Mouse (Mus musculus) ES-E14 (cell line): ENCODE data around the gene S100a2. TPM values are rescaled to one million over a fixed set of nuclear protein-coding genes. Genes with fewer than 3 reads are reported as not detected.
A peak's percentile ranks its signal among the peaks of the same experiment; 100 is the strongest.

Experiments
- DNase-seq: peaks from one replicate; pipeline ENCODE4 v3.0.0-alpha.2; 2013; ENCODE audit warnings: low read depth, low spot score
- H3K27ac ChIP-seq: 2 replicates; pipeline ENCODE4 v1.5.1; 2012; ENCODE audit warnings: low read depth, mild to moderate bottlenecking, low read length, moderate library complexity, mixed read lengths; ENCODE audit not compliant: poor library complexity, insufficient read depth, severe bottlenecking
- H3K36me3 ChIP-seq: 2 replicates; pipeline ENCODE4 v1.6.1; 2012; ENCODE audit warnings: mild to moderate bottlenecking, low read length, moderate library complexity, mixed read lengths; ENCODE audit not compliant: control insufficient read depth, poor library complexity, insufficient read depth, severe bottlenecking
- H3K4me1 ChIP-seq, 2 experiments: fragments of 150-350 bp in 1 of 2; sonication (generic) in 1 of 2; 2 replicates each; pipeline ENCODE4 v1.6.1; 2012; ENCODE audit warnings: low read length in 2 of 2, mild to moderate bottlenecking in 1 of 2, mixed read lengths in 1 of 2; ENCODE audit not compliant: control insufficient read depth in 2 of 2, insufficient read depth in 2 of 2, poor library complexity in 1 of 2
- H3K4me3 ChIP-seq, 2 experiments: fragments of 150-350 bp in 1 of 2; sonication (generic) in 1 of 2; 2 replicates each; pipeline ENCODE4 v1.5.1; 2012; ENCODE audit warnings: low read length in 2 of 2, low read depth in 1 of 2, mild to moderate bottlenecking in 1 of 2, mixed read lengths in 1 of 2; ENCODE audit not compliant: insufficient read depth in 1 of 2, poor library complexity in 1 of 2, severe bottlenecking in 1 of 2
- H3K9ac ChIP-seq: 2 replicates; pipeline ENCODE4 v1.6.1; 2012; ENCODE audit warnings: low read depth, mild to moderate bottlenecking, low read length, mixed read lengths; ENCODE audit not compliant: poor library complexity, insufficient read depth, severe bottlenecking
- H3K9me3 ChIP-seq: fragments of 150-350 bp; sonication (generic); 2 replicates; pipeline ENCODE4 v1.6.1; 2012; ENCODE audit warnings: low read depth, mild to moderate bottlenecking, low read length; ENCODE audit not compliant: control insufficient read depth, insufficient read depth
- CHD2 ChIP-seq: IDR thresholded peaks from 2 replicates; pipeline ENCODE4 v1.6.1; 2014; ENCODE audit warnings: mild to moderate bottlenecking, low read depth, low read length, inconsistent platforms
- HCFC1 ChIP-seq: IDR thresholded peaks from 2 replicates; pipeline ENCODE4 v1.6.1; 2012; ENCODE audit warnings: low read length, inconsistent platforms, borderline replicate concordance; ENCODE audit not compliant: insufficient read depth
- MAFK ChIP-seq: IDR thresholded peaks from 2 replicates; pipeline ENCODE4 v1.6.1; 2014; ENCODE audit warnings: mild to moderate bottlenecking, low read depth, low read length, inconsistent platforms; ENCODE audit not compliant: insufficient read depth
- ZC3H11A ChIP-seq: IDR thresholded peaks from 2 replicates; pipeline ENCODE4 v1.6.1; 2012; ENCODE audit warnings: low read depth, mild to moderate bottlenecking, inconsistent platforms, low read length, borderline replicate concordance
- ZNF384 ChIP-seq: IDR thresholded peaks from 2 replicates; pipeline ENCODE4 v1.6.1; 2012; ENCODE audit warnings: low read depth, low read length, inconsistent platforms
- in situ Hi-C, 2 experiments: fragments of 600-800 bp; cut with MboI; formaldehyde crosslinking; loops; one replicate each; pipeline ENCODE4 v1.15.1; 2025; ENCODE audit warnings: low sequenced_read_pairs in 2 of 2, inconsistent platforms in 1 of 2; ENCODE audit not compliant: unreplicated experiment in 2 of 2
- total RNA-seq: library from RNA; depleted of rRNA; stranded (reverse); fragments of 300-350 nt; gene quantifications from 2 replicates; pipeline ENCODE4 v1.2.3, GENCODE M21; 2012

The S100a2 gene
- total RNA-seq, 1 experiment, result not detected

- Histone ChIP-seq H3K9ac (no peak overlapping the region), H3K4me1 (peaks cover 3 to 15% of the 10 kb centered on the region in 2 experiments; a peak in 1 of 4 replicates), H3K9me3 (no peaks in the 10 kb centered on the region), H3K27ac (no peak overlapping the region), H3K4me3 (no peak overlapping the region), H3K36me3 (no peaks in the 10 kb centered on the region)
- TF ChIP-seq CHD2, result no peak
- TF ChIP-seq MAFK, result no peak
- peak; percentile 76; the same call in 1 of the 2 replicates for TF ChIP-seq ZC3H11A
- in situ Hi-C loops, result no loop called here
- peak; percentile 73 for DNase-seq
These were observed 4.5 kb upstream of the S100a2 start for GRCm38 (mm10) chr3:90585595-90585994.

GRCm38 (mm10) chr3:90586016-90586643 is 3.9 kb upstream of the S100a2 start:
- in situ Hi-C loops, result no loop called here
- no peak for DNase-seq

GRCm38 (mm10) chr3:90586906-90587305 is 3.1 kb upstream of the S100a2 start:
- Histone ChIP-seq H3K9me3 (no peaks in the 10 kb centered on the region), H3K36me3 (no peaks in the 10 kb centered on the region), H3K9ac (no peak overlapping the region), H3K27ac (no peak overlapping the region), H3K4me3 (no peak overlapping the region), H3K4me1 (peaks cover 3 to 15% of the 10 kb centered on the region in 2 experiments; a peak in 1 of 4 replicates)
- TF ChIP-seq CHD2 (no peak), HCFC1 (no peak), ZC3H11A (no peak), ZNF384 (no peak), MAFK (no peak)
- peak; percentile 58 for DNase-seq
- in situ Hi-C loops, result no loop called here

More at GRCm38 (mm10) chr3:90586016-90586643, 3.9 kb upstream of the S100a2 start:
- TF ChIP-seq HCFC1, result no peak
- no peak for TF ChIP-seq ZC3H11A
- TF ChIP-seq MAFK, result no peak
- no peak for TF ChIP-seq CHD2
- Histone ChIP-seq H3K4me3 (no peak overlapping the region), H3K36me3 (no peaks in the 10 kb centered on the region), H3K9ac (no peak overlapping the region), H3K27ac (no peak overlapping the region), H3K4me1 (peaks cover 3 to 15% of the 10 kb centered on the region in 2 experiments; a peak in 1 of 4 replicates), H3K9me3 (no peaks in the 10 kb centered on the region)

- Histone ChIP-seq H3K9me3 (no peaks in the 10 kb centered on the region), H3K36me3 (no peaks in the 10 kb centered on the region), H3K27ac (no peak overlapping the region), H3K4me1 (peaks cover 3 to 15% of the 10 kb centered on the region in 2 experiments; a peak in 1 of 4 replicates), H3K4me3 (no peak overlapping the region), H3K9ac (no peak overlapping the region)
- TF ChIP-seq CHD2 (no peak), MAFK (no peak), ZNF384 (no peak), ZC3H11A (no peak), HCFC1 (no peak)
- in situ Hi-C loops, result no loop called here
- no peak for DNase-seq
These were observed 2.5 kb upstream of the S100a2 start for GRCm38 (mm10) chr3:90587361-90588101.

GRCm38 (mm10) chr3:90589390-90589789 is 657 bp upstream of the S100a2 start:
- TF ChIP-seq HCFC1 (no peak), ZC3H11A (no peak), MAFK (no peak), ZNF384 (no peak), CHD2 (no peak)
- no peak overlapping the region for H3K4me3 ChIP-seq
- in situ Hi-C loops, result no loop called here
- no peak overlapping the region for H3K27ac ChIP-seq
- H3K9ac ChIP-seq, result no peak overlapping the region
- no peaks in the 10 kb centered on the region for H3K9me3 ChIP-seq
- peaks cover 3 to 15% of the 10 kb centered on the region in 2 experiments; a peak in 1 of 4 replicates for H3K4me1 ChIP-seq
- DNase-seq, result no peak
- no peaks in the 10 kb centered on the region for H3K36me3 ChIP-seq
